Mouse (Mus musculus) gastrocnemius, postnatal 36 days (tissue): ENCODE results near the gene Erg. TPM values are rescaled to one million over a fixed set of nuclear protein-coding genes. Genes with fewer than 3 reads are reported as not detected.
A peak's percentile ranks its signal among the peaks of the same experiment; 100 is the strongest.

Experiments
- DNase-seq, 2 experiments: peaks; one replicate each; pipeline ENCODE4 v3.0.0; 2022
- intact Hi-C: fragments of 180-260 bp; cut with DNase I; formaldehyde crosslinking; loops from one replicate; pipeline ENCODE4 v1.15.1; 2025
- total RNA-seq, 2 experiments: library from RNA; stranded (reverse); gene quantifications; 2 replicates each; pipeline ENCODE4 v1.2.3; 2021

Gene Erg
- total RNA-seq, 2 experiments from 2014 or later: 9.8 to 10.7 TPM

DNA sequence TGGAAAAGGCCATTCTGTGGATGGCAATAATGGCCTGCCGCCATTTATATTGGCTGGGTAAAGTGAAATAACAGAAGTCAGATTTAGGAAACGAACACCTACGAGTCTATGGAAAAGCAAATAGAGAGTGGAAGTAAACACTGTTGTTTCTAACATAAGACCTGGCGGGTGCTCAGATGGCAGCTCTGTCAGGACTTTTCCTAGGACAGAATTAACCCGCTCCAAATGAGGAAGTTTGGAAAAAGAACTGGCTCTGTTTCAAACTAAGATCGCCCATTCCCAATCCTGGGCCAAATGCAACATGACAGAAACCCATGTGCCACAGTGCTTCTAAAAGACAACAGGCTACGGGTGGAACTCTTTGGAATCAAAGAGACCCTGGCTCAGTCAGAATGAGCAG lies 224.4 kb downstream of the Erg start:
- intact Hi-C loops: no loop called here
- DNase-seq: no peak

DNA sequence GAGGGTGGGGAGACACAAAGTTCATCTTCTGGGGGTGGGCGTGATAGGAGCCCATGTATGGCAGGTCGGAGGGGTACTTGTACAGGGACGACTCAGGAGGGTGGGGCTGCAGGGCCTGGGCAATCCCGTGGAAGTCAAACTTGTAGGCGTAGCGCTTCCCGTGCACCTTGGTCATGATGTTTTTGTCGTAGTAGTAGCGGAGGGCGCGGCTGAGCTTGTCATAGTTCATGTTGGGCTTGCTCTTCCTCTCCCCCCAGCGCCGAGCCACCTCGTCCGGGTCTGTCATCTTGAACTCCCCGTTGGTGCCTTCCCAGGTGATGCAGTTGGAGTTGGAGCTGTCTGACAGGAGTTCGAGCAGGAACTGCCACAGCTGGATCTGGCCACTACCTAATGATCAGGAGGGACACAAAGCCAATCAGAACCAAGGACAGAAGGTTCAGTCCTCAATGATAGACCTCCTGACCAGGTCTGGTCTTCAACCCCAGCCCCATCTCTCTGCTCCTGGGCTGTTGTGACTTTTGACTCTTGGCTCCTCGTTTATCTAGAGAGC lies 225.4 kb downstream of the Erg start:
- DNase-seq: no peak
- intact Hi-C loops: no loop called here

DNA sequence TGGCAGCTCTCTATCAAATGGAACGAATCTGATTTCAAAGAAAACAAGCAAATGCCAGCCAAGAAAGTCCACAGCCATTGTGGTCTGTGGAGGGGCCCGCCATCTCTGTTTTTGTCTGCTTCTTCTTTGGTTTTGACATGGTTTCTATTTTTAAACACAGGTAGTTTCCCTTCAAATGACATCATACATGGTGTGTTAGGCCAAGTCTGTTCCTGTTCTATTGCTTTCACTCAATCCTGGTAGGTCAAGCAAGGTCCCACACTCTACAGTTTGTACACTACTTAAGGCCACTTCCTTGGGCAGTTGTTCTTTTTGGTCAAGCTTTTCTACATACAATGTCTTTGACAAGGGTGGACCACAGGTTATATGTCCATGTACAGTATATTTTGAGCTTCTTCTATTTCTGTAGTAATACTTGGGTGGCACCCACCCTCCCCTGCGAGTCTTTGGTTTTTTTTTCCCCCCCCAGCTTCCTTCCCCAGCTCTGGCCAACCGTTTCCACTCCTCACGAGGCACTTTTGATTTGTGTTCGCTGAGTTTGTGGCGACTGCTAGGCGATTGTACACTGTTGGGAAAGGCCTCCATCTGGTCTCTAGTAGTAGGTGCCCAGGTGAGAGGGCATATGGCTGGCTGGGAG lies 226.1 kb downstream of the Erg start:
- intact Hi-C loops: no loop called here

DNA sequence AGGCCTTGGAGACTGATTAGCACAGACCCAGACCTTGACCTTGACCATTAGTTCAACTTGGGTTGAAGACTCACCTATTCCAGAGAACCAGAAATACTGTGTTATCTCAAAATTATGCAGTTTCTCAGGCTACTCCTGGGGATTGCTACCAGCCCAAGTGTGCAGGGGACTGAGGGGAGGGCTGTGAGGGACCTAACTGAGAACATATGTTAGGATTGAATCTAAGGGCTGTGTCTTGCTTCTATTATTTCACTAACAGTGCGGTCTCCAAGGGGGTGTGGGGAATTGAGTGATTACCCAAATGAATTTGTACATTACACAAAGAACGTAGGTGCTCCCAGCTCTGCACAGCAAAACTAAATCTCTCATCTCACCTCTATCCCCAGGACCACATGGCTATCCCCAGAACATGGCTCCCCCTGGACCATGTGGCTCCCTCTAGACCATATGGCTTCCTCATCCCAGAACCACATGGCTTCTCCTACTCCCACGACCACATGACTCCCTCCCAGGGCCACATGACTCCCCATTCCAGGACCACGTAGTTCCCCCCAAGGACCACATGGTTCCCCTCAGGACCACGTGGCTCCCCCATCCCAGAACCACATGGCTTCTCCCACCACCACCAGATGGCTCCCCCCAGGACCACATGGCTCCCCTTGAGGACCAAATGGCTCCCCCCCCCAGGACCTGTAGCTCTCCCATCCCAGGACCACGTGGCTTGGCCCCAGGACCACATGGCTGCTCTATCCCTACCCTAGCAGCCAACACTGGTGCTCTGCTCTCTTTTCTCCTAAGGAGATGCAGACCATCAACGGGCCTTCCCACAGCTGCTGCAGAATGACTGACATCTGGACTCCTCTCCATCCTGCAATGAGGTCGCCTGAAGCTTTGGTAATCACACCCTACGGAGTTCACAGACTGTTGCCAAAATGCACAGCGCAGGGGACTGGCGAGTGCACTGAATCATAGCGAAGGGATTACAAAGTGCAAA lies 229.1 kb downstream of the Erg start:
- intact Hi-C loops: no loop called here
- no peak for DNase-seq

More for the DNA sequence above, 226.1 kb downstream of the Erg start:
- DNase-seq: no peak

DNA sequence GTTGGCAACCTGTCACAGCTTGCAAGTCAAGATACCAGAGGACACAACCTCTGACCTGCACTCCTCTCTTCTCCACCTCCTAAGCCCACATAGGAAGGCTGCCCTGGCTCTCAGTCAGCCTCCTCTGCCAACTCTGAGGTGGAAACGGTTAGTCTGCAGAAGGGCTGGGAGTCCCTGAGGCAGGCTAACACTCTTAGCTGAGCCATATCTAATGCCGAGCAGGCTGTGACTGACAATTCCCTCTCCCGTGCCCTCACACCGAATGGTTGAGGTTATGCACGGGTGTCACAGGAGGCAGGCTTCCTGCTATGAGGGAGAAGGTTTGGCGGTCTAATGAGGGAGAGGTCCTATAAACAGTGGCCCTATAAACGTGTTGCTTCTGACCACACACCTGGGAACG lies 232.6 kb downstream of the Erg start:
- no peak for DNase-seq
- intact Hi-C loops: loop anchor here (5.0 kb wide), 2 partner anchors 218 to 608 kb away; no protein-coding TSS in a partner anchor

DNA sequence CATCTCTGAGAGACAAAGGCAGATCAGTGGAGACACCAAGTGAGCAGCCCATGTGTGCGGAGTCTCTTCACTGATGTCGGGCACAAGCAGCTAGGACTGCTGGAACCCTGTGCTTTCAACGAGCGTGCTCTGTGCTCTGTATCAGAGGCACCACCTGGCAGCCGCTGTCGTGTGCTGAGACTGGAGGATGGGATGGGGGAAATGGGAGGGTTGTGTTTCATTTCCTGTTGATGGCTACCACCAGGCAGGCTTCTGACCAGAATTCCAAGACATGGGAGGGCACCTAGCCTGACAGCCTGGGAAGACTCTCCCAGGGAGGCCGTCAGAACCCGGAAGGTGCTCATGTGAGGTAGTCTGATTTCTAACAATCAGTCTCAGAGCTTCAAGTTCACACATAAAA lies 234.1 kb downstream of the Erg start:
- intact Hi-C loops: loop anchor here (5.0 kb wide), 2 partner anchors 220 to 610 kb away; no protein-coding TSS in a partner anchor
- no peak for DNase-seq

DNA sequence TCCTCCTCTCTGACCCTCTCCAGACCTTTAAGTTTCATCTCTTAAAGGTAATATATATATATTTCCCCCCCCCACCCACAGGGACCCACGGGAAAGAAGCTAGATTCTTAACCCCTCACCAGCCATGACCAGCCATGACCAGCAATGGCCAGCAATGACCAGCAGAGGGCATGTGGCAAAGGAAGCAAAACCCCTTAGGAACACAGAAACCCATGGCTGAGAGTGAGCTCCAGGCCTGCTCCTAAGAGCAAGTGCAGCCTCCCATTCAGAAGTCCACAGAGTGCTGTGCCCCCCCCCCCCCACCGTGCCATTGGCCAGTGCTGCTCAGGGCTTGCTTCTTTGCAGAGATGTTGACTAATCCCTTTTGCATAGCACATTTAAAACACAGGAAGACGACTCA lies 235.9 kb downstream of the Erg start:
- DNase-seq: peak in 1 of 2 experiments; percentile 30
- intact Hi-C loops: loop anchor here (5.0 kb wide), 2 partner anchors 222 to 612 kb away; no protein-coding TSS in a partner anchor

DNA sequence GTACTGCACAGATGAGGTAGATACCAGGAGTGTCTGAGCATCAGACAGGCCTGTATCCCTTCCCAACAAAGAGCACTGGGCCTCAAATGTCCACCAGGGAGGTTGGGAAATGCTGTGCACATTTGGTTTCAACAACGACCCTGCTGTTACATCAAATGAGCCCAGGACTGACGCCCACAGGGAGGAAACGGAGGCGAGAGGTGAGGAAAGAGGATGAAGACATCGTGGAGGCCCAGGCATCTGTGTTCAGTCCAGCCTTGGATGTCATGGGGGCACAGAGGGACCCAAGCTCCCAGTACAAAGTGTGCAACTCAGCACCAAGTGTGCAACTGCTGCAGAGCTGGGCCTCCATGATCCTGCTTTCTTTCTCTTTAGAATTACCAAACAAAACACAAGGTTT lies 236.6 kb downstream of the Erg start:
- intact Hi-C loops: loop anchor here (5.0 to 10.0 kb wide), 4 partner anchors 223 to 613 kb away; no protein-coding TSS in a partner anchor
- DNase-seq: no peak

DNA sequence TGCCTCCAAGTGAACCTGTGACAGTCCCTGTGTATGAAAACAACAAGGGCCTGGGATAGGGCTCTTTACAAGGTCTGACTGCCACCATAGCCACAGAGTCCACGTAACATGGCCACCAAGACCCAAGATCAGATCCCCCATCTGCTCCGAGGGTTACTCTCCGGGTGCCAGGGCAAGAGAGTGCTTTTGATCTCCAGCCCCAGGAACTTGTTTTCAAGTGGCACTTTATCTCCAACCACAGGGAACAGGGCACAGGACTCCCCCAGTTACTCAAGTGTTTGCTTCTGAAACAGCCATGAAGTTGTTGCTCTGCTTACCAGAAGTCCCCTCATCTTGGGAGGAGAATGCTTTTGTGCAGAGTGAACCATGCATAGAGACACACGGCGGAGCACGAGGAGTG lies 237.0 kb downstream of the Erg start:
- DNase-seq: no peak
- intact Hi-C loops: loop anchor here (10.0 kb wide), 2 partner anchors 535 to 565 kb away; no protein-coding TSS in a partner anchor

DNA sequence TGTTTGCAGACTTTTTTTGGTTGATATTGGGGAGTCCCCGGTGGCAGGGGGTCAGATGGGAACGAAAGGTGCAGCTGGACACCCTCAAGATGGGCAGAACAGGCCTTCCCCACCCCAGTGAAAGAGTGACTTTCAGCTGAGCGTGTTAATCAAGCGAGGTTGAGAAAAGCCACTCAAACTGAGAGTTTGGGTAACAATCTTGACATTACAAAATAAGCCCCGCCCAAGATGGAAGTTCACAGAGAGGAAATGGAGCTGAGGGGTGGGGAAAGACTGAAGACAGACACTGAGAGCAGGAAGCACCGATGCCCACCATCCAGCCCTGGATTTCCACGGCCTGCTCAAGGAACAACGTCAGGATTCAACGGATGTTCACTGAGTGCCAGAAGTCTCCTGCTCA lies 237.8 kb downstream of the Erg start:
- intact Hi-C loops: loop anchor here (10.0 kb wide), 2 partner anchors 534 to 564 kb away; no protein-coding TSS in a partner anchor
- no peak for DNase-seq

DNA sequence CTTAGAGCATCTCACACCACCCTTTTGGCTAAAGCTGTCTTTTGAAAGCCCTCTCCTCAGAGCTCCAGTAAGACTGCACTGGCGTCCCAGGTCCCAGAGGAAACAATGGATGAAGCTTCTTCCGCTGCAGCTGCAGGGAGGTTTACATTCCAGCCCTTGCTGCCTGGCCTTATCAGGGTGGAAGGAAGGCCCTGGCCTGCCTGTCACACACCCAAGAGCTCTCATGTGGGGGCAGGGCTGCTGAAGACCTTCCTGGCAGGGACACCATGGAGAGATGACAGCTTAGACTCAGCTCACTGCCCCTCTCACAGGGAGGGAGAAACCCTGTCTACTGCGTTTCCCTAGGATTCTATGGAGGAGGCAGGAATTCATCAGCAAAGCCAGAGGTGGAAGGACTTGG lies 239.2 kb downstream of the Erg start:
- intact Hi-C loops: loop anchor here (10.0 kb wide), 2 partner anchors 532 to 562 kb away; no protein-coding TSS in a partner anchor
- no peak for DNase-seq

DNA sequence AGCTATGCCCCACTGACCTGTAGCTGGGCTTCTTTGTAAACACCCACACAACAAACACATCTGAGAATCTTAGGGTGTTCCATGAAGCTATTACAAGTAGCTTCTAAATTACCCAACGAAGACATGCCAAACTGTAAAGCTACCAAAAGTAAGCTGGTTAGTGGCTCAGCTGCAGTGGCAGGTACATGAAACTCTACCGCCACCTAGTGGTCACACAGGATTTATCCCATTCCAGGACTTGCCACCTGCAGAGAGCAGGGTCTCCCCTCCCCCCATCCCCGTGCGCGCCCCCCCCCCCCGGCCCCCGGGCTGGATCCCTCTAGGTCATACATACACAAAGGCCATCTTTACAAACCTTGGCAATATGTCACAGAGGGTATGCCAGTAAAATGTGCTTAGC lies 240.5 kb downstream of the Erg start:
- peak in 1 of 2 experiments; percentile 44 for DNase-seq
- intact Hi-C loops: loop anchor here (1.0 to 10.0 kb wide), 3 partner anchors 150 to 561 kb away; no protein-coding TSS in a partner anchor

DNA sequence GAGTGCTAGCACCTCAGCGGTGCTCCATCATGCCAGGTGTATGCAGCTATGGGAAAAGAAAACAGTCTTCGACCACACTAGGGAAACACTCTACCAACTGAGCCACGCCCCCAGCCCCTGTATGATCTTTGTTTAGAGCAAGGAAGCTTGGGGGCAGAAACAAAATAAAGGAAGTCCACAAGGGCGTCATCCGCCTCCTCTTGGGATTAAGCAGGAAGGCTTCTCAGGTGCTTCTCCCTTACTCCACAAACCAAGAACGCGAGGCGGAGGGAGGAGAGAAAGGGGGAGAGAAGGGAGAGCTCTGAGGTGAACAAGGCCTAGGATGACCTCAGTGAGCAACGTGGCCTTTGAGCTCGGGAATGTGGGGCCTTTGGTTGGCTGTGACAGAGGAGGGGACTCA lies 241.4 kb downstream of the Erg start:
- intact Hi-C loops: loop anchor here (1.0 to 10.0 kb wide), 3 partner anchors 149 to 560 kb away; no protein-coding TSS in a partner anchor
- no peak for DNase-seq

DNA sequence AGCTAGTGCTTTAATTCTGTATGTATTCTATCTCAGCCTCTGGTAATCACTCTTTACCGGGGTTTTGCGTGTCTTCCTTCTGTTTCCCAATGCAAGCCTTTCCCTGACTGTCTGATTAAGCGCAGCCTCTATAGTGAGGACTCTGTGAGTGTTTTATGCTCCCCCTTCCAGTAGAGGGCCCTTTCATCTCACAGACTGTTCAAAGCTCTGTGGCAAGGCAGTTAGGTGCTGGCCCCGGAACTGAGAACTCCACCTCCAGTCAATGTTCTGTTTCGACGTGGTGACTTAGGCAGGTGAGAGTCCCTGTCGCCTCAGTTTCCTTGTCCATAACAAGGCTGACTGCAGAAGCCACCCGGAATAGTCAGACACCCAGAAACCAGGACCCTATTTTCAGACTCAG lies 244.4 kb downstream of the Erg start:
- intact Hi-C loops: loop anchor here (10.0 kb wide), 2 partner anchors 527 to 557 kb away; no protein-coding TSS in a partner anchor
- DNase-seq: no peak

DNA sequence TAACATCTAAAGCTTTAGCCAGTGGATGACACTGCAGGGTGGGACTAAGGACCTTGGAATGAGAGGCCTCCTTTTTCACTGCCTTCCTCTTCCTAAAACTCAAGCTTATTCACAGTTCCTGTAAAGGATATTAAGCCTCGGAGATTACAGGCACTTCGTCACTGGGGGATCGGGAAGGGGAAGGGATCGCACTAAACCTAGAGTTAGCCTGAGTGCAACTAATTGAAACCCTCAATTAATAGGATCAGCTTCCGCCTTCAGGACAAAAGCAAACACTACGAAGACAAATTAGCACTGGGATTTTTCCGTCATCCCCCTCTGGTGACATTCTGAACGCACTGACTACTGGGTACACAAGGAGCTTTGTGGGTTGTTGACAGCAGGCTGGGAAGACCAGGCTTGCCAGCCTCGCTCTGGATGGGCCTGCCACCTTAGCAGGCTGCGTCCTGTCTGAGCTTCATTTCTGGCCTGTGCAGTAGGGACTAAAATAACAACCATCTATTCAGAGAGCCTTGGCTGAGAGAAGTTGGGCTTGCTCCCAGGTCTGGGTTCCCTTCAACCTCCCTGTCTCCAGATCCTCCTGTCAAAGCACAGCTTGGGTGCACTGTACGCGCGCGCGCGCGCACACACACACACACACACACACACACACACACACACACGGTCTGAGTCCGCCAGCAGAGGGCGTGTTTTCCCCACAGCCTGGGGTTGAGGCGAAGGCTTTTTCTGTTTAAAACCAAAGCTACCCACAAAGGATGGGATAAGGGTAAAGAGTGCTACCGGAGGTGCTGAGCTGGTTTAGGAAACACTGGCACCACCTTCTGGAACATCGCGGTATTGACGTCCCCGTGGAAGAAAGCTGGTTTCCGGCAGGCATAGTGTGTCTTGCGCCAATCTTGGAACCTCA lies 245.3 kb downstream of the Erg start:
- intact Hi-C loops: loop anchor here (10.0 kb wide), 2 partner anchors 526 to 556 kb away; no protein-coding TSS in a partner anchor
- peak; percentile 35 to 72 for DNase-seq

DNA sequence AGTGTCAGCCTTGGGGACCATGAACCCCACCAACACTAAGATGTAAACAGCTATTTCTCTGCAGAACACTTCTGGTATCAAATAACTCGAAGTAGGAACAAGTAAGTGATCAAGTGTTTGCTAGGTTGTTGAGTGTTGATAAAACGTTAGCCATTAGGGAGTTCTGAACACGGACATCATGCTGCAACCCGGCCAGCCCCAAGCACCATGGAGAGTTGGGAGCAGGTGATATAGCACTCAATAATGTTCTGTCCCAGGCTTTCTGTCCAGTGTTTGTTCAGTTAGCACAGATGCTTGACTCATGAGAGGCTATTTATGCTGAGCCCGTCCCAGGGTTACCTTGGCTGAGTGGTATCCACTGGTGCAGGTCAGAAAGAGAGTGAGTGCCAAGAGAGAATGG lies 254.2 kb downstream of the Erg start:
- intact Hi-C loops: no loop called here

DNA sequence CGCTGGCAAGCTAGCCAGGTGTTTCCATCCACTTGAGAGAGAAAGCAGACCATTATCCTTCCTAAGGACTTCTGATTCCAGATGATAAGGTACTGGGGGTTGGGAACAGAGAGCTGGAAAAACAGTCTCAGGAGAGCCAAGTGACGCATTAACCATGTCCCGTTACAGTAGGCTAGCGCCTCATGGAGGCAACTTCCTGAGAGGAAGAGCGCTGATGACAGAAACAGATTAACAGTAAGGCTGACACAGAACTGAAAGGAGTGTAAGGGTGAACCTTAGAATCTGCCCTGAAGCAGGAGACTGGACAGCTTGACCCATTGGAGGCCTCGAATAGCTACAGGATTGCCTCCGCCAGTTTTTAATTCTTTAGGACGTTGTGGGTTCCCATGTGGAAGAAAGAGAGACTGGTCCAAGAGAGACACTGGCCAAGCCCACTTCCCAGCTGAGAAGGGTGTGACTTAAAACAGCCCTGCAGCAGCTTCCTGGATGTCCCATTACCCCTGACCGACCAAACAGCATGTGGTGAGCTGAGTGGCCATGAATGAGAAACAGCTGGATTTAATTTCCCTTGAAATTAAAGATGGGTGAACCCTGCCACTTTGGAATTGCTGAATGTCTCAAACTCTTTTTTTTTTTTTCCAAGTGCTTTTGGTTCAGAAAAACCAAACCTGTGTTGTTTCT lies 264.3 kb downstream of the Erg start:
- intact Hi-C loops: no loop called here
- DNase-seq: peak in 1 of 2 experiments; percentile 20

More for the DNA sequence above, 254.2 kb downstream of the Erg start:
- DNase-seq: no peak
